Mouse (Mus musculus) embryonic facial prominence, embryonic 11.5 days (tissue): ENCODE measurements at regions not wholly inside any gene's neighbourhood (a gene's known extent, or its start where the extent isn't known, plus 50 kb on each side); places are given as distances from the start of the nearest gene placed in this dataset.
"Not testable (repeated sequence)": the region's sequence is repeated elsewhere in the genome, so short reads cannot be mapped to it uniquely, and the experiment has no call there.

Experiments
- ATAC-seq: fragments of 200-750 bp; cut with Nextera tagmentation; replicated peaks from 2 replicates; pipeline ENCODE4 v1.8.0; 2017; ENCODE audit warnings: low read depth; ENCODE audit not compliant: insufficient number of reproducible peaks, low FRiP score, low TSS enrichment
- DNase-seq: peaks from one replicate; pipeline ENCODE4 v3.0.0-alpha.2; 2015; ENCODE audit warnings: low spot score
- H3K27ac ChIP-seq: fragments of 300-500 bp; sonication (generic); replicated peaks from 2 replicates; pipeline ENCODE4 v1.5.1; 2014; ENCODE audit warnings: mild to moderate bottlenecking, low read depth, low read length, control low read depth
- H3K27me3 ChIP-seq: fragments of 300-500 bp; sonication (generic); 2 replicates; pipeline ENCODE4 v1.6.1; 2014; ENCODE audit warnings: mild to moderate bottlenecking, low read length, moderate library complexity, mixed read lengths; ENCODE audit not compliant: control insufficient read depth, insufficient read depth
- H3K36me3 ChIP-seq: fragments of 300-500 bp; sonication (generic); replicated peaks from 2 replicates; pipeline ENCODE4 v1.6.1; 2014; ENCODE audit warnings: low read depth, mild to moderate bottlenecking, low read length, moderate library complexity, mixed read lengths; ENCODE audit not compliant: control insufficient read depth, insufficient read depth
- H3K4me1 ChIP-seq: fragments of 300-500 bp; sonication (generic); 2 replicates; pipeline ENCODE4 v1.6.1; 2014; ENCODE audit warnings: low read length, mixed read lengths; ENCODE audit not compliant: control insufficient read depth, insufficient read depth
- H3K4me2 ChIP-seq: fragments of 300-500 bp; sonication (generic); 2 replicates; pipeline ENCODE4 v1.6.1; 2014; ENCODE audit warnings: low read depth, mild to moderate bottlenecking, control low read depth, low read length, moderate library complexity
- H3K4me3 ChIP-seq: fragments of 300-500 bp; sonication (generic); 2 replicates; pipeline ENCODE4 v1.5.1; 2014; ENCODE audit warnings: low read depth, low read length, control low read depth
- H3K9ac ChIP-seq: fragments of 300-500 bp; sonication (generic); replicated peaks from 2 replicates; pipeline ENCODE4 v1.6.1; 2014; ENCODE audit warnings: mild to moderate bottlenecking, control low read depth, low read length
- H3K9me3 ChIP-seq: fragments of 300-500 bp; sonication (generic); replicated peaks from 2 replicates; pipeline ENCODE4 v1.6.1; 2016; ENCODE audit warnings: mild to moderate bottlenecking, low read length, inconsistent platforms, mixed read lengths; ENCODE audit not compliant: control insufficient read depth
- WGBS: fragments of 180-500 bp; shearing (Covaris S2); extraction: QIAGEN DNeasy Blood & Tissue Kit; methylation state at CpG from one replicate; pipeline ENCODE4 v1.1.7; 2014; 5-methylcytosine and 5-hydroxymethylcytosine counted together

- H3K4me2 ChIP-seq = no peak overlapping the region
- H3K36me3 ChIP-seq = no peaks in the 10 kb centered on the region
- 0 out of 2 replicates have a peak, but pooled peaks cover 2% of the 10 kb centered on the region for H3K9me3 ChIP-seq
- no peaks in the 10 kb centered on the region for H3K4me1 ChIP-seq
- ATAC-seq (no peak), DNase-seq (no peak)
- no peak overlapping the region for H3K27ac ChIP-seq
- no peak overlapping the region for H3K4me3 ChIP-seq
- no peaks in the 10 kb centered on the region for H3K27me3 ChIP-seq
- 94% methylated on average over 4 of the region's 4 CpGs for WGBS
- no peak overlapping the region for H3K9ac ChIP-seq
Observed at GRCm38 (mm10) chr10:95739421-95739820, 66.2 kb upstream of the Anapc15-ps start.

DNA sequence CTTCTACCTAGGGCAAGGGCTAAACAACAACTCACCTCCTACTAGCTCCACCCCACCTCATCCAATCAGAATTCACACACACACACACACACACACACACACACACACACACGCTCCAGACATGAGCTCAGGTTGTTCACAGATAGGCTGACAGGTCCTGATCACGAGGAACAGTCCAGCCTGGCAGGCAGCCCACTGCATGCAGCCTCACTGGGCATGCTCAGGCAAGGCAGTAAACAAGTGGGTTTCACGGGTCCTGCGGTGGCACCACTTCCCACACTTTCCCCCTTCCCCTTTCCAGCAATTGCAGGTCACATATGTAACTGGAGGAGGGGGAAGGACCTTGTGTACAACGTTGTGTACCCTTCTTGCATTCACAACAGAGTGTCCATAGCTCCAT lies 63.5 kb upstream of the Anapc15-ps start:
- H3K4me3 ChIP-seq, DNase-seq, ATAC-seq, H3K4me2 ChIP-seq, H3K27ac ChIP-seq, H3K27me3 ChIP-seq, H3K9ac ChIP-seq, H3K36me3 ChIP-seq, H3K9me3 ChIP-seq, H3K4me1 ChIP-seq: not testable (repeated sequence)
- WGBS = 84% methylated on average over 5 of the region's 5 CpGs

- no peak overlapping the region for H3K4me3 ChIP-seq
- ATAC-seq (0 out of 2 replicates have a peak, but pooled peaks have one; percentile 14), DNase-seq (no peak)
- H3K4me2 ChIP-seq = no peak overlapping the region
- H3K27me3 ChIP-seq = no peaks in the 10 kb centered on the region
- H3K4me1 ChIP-seq = no peaks in the 10 kb centered on the region; the same call in 1 of the 2 replicates
- H3K36me3 ChIP-seq = no peaks in the 10 kb centered on the region
- no peak overlapping the region for H3K9ac ChIP-seq
- no peaks in the 10 kb centered on the region for H3K9me3 ChIP-seq
- no peak overlapping the region for H3K27ac ChIP-seq
- WGBS = 93% methylated on average over 10 of the region's 10 CpGs
Observed at GRCm38 (mm10) chr10:95731001-95731400, 57.8 kb upstream of the Anapc15-ps start.

- Histone ChIP-seq H3K9me3 (no peaks in the 10 kb centered on the region), H3K27ac (0 out of 2 replicates have a peak overlapping the region, but pooled peaks have one; percentile 0), H3K27me3 (no peaks in the 10 kb centered on the region), H3K9ac (no peak overlapping the region), H3K4me3 (no peak overlapping the region), H3K4me2 (no peak overlapping the region), H3K36me3 (no peaks in the 10 kb centered on the region), H3K4me1 (no peaks in the 10 kb centered on the region; the same call in 1 of the 2 replicates)
- 22% methylated on average over 9 of the region's 9 CpGs for WGBS
- peak; percentile 81 for DNase-seq
- peak; percentile 73; the same call in 1 of the 2 replicates for ATAC-seq
Observed at GRCm38 (mm10) chr10:95729890-95730289, 56.6 kb upstream of the Anapc15-ps start.

DNA sequence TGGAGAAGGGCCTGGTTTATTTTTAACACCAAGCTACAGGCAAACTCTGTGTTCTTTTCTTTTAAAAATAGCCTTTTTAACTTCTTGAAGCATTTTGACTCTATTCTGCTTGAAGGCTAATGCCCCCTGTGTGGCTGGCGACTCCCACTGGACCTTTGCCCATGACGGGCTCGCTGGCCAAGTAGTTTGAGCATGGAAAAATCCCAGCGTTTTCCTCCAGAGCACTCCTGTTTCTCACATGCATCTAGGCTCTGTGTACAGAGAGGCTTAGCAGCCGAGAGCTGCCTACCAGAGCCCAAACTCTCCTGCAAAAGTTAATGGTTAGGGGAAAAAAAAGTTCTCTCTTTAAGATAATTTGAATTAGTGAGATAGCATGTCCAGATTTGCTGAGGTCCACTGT lies 52.7 kb upstream of the Anapc15-ps start:
- Histone ChIP-seq H3K4me2 (no peak overlapping the region), H3K4me3 (no peak overlapping the region), H3K36me3 (no peaks in the 10 kb centered on the region), H3K4me1 (no peaks in the 10 kb centered on the region; the same call in 1 of the 2 replicates), H3K27me3 (no peaks in the 10 kb centered on the region), H3K9me3 (no peaks in the 10 kb centered on the region), H3K9ac (no peak overlapping the region), H3K27ac (no peak overlapping the region)
- ATAC-seq = no peak
- WGBS = 55% methylated on average over 5 of the region's 5 CpGs
- no peak for DNase-seq

DNA sequence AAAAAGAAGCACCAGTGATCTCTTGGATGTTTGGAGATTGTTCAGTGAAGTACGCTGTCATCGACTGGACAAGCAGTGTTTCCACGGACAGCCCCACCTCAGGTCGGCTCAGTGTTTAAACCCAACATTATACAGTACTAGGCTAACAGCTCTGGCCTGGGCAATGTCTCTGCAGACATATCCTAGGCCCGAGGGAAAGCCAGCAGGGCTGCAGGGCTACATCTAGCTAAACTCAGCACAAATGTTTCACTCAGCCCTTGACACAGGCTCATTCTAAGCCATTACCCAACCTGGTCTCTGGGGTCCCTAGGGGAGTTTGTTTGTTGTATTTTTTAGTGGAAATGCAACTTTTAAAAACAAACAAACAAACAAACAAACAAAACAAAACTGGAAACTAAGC lies 52.1 kb upstream of the Anapc15-ps start:
- ATAC-seq = no peak
- no peaks in the 10 kb centered on the region for H3K36me3 ChIP-seq
- H3K27ac ChIP-seq = no peak overlapping the region
- H3K9me3 ChIP-seq = no peaks in the 10 kb centered on the region
- no peaks in the 10 kb centered on the region for H3K27me3 ChIP-seq
- no peak overlapping the region for H3K4me3 ChIP-seq
- H3K9ac ChIP-seq = no peak overlapping the region
- 71% methylated on average over 5 of the region's 5 CpGs for WGBS
- no peaks in the 10 kb centered on the region; the same call in 1 of the 2 replicates for H3K4me1 ChIP-seq
- no peak for DNase-seq
- no peak overlapping the region for H3K4me2 ChIP-seq
